16 mouse cellular contexts compared by ENCODE assay signal in the genomic region with DNA sequence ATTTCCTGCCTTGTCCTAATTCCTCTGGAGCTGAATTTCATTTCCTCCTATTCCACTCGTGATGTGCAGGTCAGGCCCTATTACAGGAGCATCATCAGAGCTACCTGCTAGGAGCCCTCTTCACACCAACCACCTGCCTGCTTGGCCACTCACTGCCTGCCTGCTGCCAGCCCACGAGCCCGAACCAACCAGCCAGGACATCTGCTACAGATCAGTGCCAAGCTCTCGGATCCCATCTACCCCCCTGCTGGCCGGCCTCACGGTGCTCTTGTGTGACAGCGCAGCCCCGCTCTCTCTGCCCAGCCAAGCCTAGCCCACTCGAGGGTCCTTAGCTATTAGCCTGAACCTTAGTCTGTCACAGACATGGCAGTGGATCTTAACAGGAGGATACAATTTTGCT.
DNase-seq lines count a peak whose midpoint lies in the region; ATAC-seq and TF ChIP-seq lines count a peak whose summit lies in the region.
"Had no signal": no experiment of that assay in that cellular context is flagged by ENCODE, and none has a peak within 500 bp of the region (broad histone marks: within the 10 kb centered on the region; RNA-seq: fewer than 3 reads in every experiment).

No protein-coding gene starts in this region.

- H3K27ac ChIP-seq in forebrain, embryonic 14.5 days (ENCODE audit: low read depth, low read length) = no peak overlapping the region
- H3K27ac ChIP-seq in forebrain, embryonic 11.5 days (ENCODE audit: low read depth, low read length) = no peak overlapping the region
- H3K27ac ChIP-seq in kidney, embryonic 16.5 days (ENCODE audit: low read length) = no peak overlapping the region
- H3K27ac ChIP-seq: limb, embryonic 10.5 days; liver, embryonic 14.5 days had no signal

- no peak overlapping the region for H3K4me2 ChIP-seq in forebrain, embryonic 14.5 days (ENCODE audit: low read length)
- no peak overlapping the region for H3K4me2 ChIP-seq in forebrain, embryonic 11.5 days (ENCODE audit: low read depth, low read length, severe bottlenecking)
- H3K4me2 ChIP-seq in kidney, embryonic 16.5 days (replicated peaks; ENCODE audit: low read depth, low read length) = no peak overlapping the region

- no peak for TF ChIP-seq CTCF in brain, embryonic 14.5 days (IDR thresholded peaks at IDR 0.05; ENCODE audit: borderline replicate concordance, extremely low read depth, insufficient read depth, insufficient read length)

- no peaks in the 10 kb centered on the region for H3K36me3 ChIP-seq in forebrain, embryonic 14.5 days (ENCODE audit: control insufficient read depth, insufficient read depth, low read length)
- no peaks in the 10 kb centered on the region for H3K36me3 ChIP-seq in forebrain, embryonic 11.5 days (ENCODE audit: control insufficient read depth, insufficient read depth, low read length)
- H3K36me3 ChIP-seq in kidney, embryonic 16.5 days (ENCODE audit: insufficient read depth, low read length) = no peaks in the 10 kb centered on the region
- H3K36me3 ChIP-seq: limb, embryonic 10.5 days had no signal

- H3K4me3 ChIP-seq in forebrain, embryonic 14.5 days (ENCODE audit: low read depth, low read length) = no peak overlapping the region
- no peak overlapping the region for H3K4me3 ChIP-seq in forebrain, embryonic 11.5 days (ENCODE audit: low read depth, low read length)
- no peak overlapping the region for H3K4me3 ChIP-seq in kidney, embryonic 16.5 days (ENCODE audit: low read length)
- H3K4me3 ChIP-seq: limb, embryonic 10.5 days had no signal

- WGBS in forebrain, embryonic 14.5 days = 62% methylated on average over 9 of the region's 9 CpGs
- 79% methylated on average over 9 of the region's 9 CpGs for WGBS in forebrain, embryonic 11.5 days
- WGBS in kidney, embryonic 16.5 days = 62% methylated on average over 9 of the region's 9 CpGs

- no peak overlapping the region for H3K9ac ChIP-seq in forebrain, embryonic 14.5 days (ENCODE audit: low read length)
- H3K9ac ChIP-seq in forebrain, embryonic 11.5 days (ENCODE audit: low read length) = no peak overlapping the region
- no peak overlapping the region for H3K9ac ChIP-seq in kidney, embryonic 16.5 days (replicated peaks; ENCODE audit: low read length)
- H3K9ac ChIP-seq: liver, embryonic 14.5 days had no signal

- TF ChIP-seq POLR2A in brain, embryonic 14.5 days (IDR thresholded peaks at IDR 0.05; ENCODE audit: borderline replicate concordance, extremely low read depth, insufficient read depth, insufficient read length, poor library complexity, severe bottlenecking) = no peak

- no peaks in the 10 kb centered on the region for H3K4me1 ChIP-seq in forebrain, embryonic 14.5 days (ENCODE audit: control insufficient read depth, insufficient read depth, low read length)
- H3K4me1 ChIP-seq in forebrain, embryonic 11.5 days (replicated peaks; ENCODE audit: control insufficient read depth, insufficient read depth, low read length) = no peaks in the 10 kb centered on the region
- H3K4me1 ChIP-seq in kidney, embryonic 16.5 days (ENCODE audit: insufficient read depth, low read length) = no peaks in the 10 kb centered on the region
- H3K4me1 ChIP-seq: limb, embryonic 10.5 days had no signal

- H3K27me3 ChIP-seq in forebrain, embryonic 14.5 days (replicated peaks; ENCODE audit: control insufficient read depth, insufficient read depth, low read length) = no peaks in the 10 kb centered on the region
- H3K27me3 ChIP-seq in forebrain, embryonic 11.5 days (ENCODE audit: control insufficient read depth, insufficient read depth, low read length) = no peaks in the 10 kb centered on the region
- no peaks in the 10 kb centered on the region for H3K27me3 ChIP-seq in kidney, embryonic 16.5 days (ENCODE audit: insufficient read depth, low read length)
- H3K27me3 ChIP-seq: Patski had no signal

- peak; percentile 8 for DNase-seq in forebrain, embryonic 14.5 days (ENCODE audit: low spot score)
- DNase-seq in forebrain, embryonic 11.5 days (ENCODE audit: low spot score) = no peak
- DNase-seq in layer of hippocampus, postnatal 14 days (ENCODE audit: low spot score in 2 of 2) = peak; percentile 19 to 41
- no peak for DNase-seq in layer of hippocampus, adult 9-10 months (ENCODE audit: low spot score)
- peak; percentile 40 for DNase-seq in brain, embryonic 14.5 days (ENCODE audit: low read depth)
- peak; percentile 95 to 97 for DNase-seq in cerebellum, postnatal 10 days
- no peak for DNase-seq in gastrocnemius, postnatal 10 days
- DNase-seq: heart, postnatal 36 days; kidney, adult 18-20 months; kidney, postnatal 4 days; lung, postnatal 10 days; right cerebral cortex, adult 18-20 months had no signal

- 0 out of 2 replicates have a peak, but pooled peaks have one; percentile 26 for ATAC-seq in forebrain, embryonic 14.5 days
- ATAC-seq in forebrain, embryonic 11.5 days (replicated peaks; ENCODE audit: low FRiP score) = no peak
- no peak for ATAC-seq in kidney, embryonic 16.5 days (ENCODE audit: low FRiP score, low TSS enrichment)
- ATAC-seq: Patski had no signal

- H3K9me3 ChIP-seq in forebrain, embryonic 14.5 days (replicated peaks; ENCODE audit: control insufficient read depth, low read length) = no peaks in the 10 kb centered on the region
- H3K9me3 ChIP-seq in forebrain, embryonic 11.5 days (ENCODE audit: control insufficient read depth, low read length) = no peaks in the 10 kb centered on the region
- H3K9me3 ChIP-seq in kidney, embryonic 16.5 days (ENCODE audit: low read length) = no peaks in the 10 kb centered on the region
- H3K9me3 ChIP-seq: limb, embryonic 10.5 days had no signal

Comparison
In these comparisons a context has a peak if more than half of its experiments do, and no peak if none do; other contexts are left out.
1. DNase-seq: peak in forebrain, embryonic 14.5 days (single experiment), layer of hippocampus, postnatal 14 days (2 of 2), brain, embryonic 14.5 days (single experiment) and cerebellum, postnatal 10 days (2 of 2); none in forebrain, embryonic 11.5 days (single experiment), layer of hippocampus, adult 9-10 months (single experiment) and gastrocnemius, postnatal 10 days (single experiment).